Mouse (Mus musculus) thymus, adult 2 months (tissue): ENCODE data around the gene Padi4.

Experiments used
- CTCF ChIP-seq: fragments of 200-500 bp; IDR thresholded peaks from 2 replicates; pipeline ENCODE4 v1.5.1; 2012; ENCODE audit warnings: mild to moderate bottlenecking, control low read depth, low read length, moderate library complexity, borderline replicate concordance; ENCODE audit not compliant: control insufficient read depth, poor library complexity, insufficient read depth; ENCODE audit errors: extremely low read depth
- POLR2A ChIP-seq: fragments of 200-500 bp; IDR thresholded peaks from 2 replicates; pipeline ENCODE4 v1.6.1; 2012; ENCODE audit warnings: mild to moderate bottlenecking, low read length, control low read depth, moderate library complexity; ENCODE audit not compliant: control insufficient read depth, poor library complexity, insufficient read depth; ENCODE audit errors: extremely low read depth

- TF ChIP-seq POLR2A (no peak), CTCF (no peak)
Measured at GRCm38 (mm10) chr4:140720091-140720490, 53.9 kb downstream of the Padi4 start.
